Mouse (Mus musculus) C2C12 (cell line): ENCODE results near the gene Tmeff1. TPM values are rescaled to one million over a fixed set of nuclear protein-coding genes. Genes with fewer than 3 reads are reported as not detected.

ENCODE experiments used
- H3K27me3 ChIP-seq: one replicate; pipeline ENCODE4 v1.6.1; 2011; ENCODE audit not compliant: control insufficient read depth, insufficient read depth, insufficient read length
- H3K36me3 ChIP-seq: one replicate; pipeline ENCODE4 v1.6.1; 2011; ENCODE audit not compliant: control insufficient read depth, insufficient read depth
- H3K4me3 ChIP-seq: one replicate; pipeline ENCODE4 v1.5.1; 2011; ENCODE audit warnings: mild to moderate bottlenecking, control low read depth; ENCODE audit not compliant: poor library complexity, insufficient read depth, severe bottlenecking
- H3K79me2 ChIP-seq: one replicate; pipeline ENCODE4 v1.6.1; 2011; ENCODE audit not compliant: control insufficient read depth, insufficient read depth
- H3K79me3 ChIP-seq: one replicate; pipeline ENCODE4 v1.6.1; 2011; ENCODE audit warnings: low read depth, control low read depth
- H3ac ChIP-seq: one replicate; pipeline ENCODE3; 2011; ENCODE audit warnings: low read depth; ENCODE audit not compliant: control insufficient read depth, insufficient read length
- CEBPB ChIP-seq: IDR thresholded peaks from one replicate; pipeline ENCODE4 v1.6.1; 2011; ENCODE audit warnings: low read depth, mild to moderate bottlenecking, control low read depth, moderate library complexity
- CTCF ChIP-seq: IDR thresholded peaks from one replicate; pipeline ENCODE4 v1.5.1; 2011; ENCODE audit not compliant: control insufficient read depth, insufficient read depth, insufficient read length
- FOSL1 ChIP-seq: IDR thresholded peaks from one replicate; pipeline ENCODE4 v1.8.0; 2011; ENCODE audit warnings: mild to moderate bottlenecking, low read length; ENCODE audit not compliant: poor library complexity, insufficient read depth, severe bottlenecking
- MAX ChIP-seq: IDR thresholded peaks from one replicate; pipeline ENCODE4 v1.6.1; 2011; ENCODE audit warnings: mild to moderate bottlenecking, control low read depth
- MYOD1 ChIP-seq: IDR thresholded peaks from one replicate; pipeline ENCODE4 v1.6.1; 2011; ENCODE audit warnings: low read depth; ENCODE audit not compliant: control insufficient read depth, insufficient read length
- MYOG ChIP-seq: IDR thresholded peaks from one replicate; pipeline ENCODE4 v1.6.1; 2011; ENCODE audit not compliant: control insufficient read depth, insufficient read length; ENCODE audit errors: extremely low read depth
- USF1 ChIP-seq: IDR thresholded peaks from one replicate; pipeline ENCODE4 v1.6.1; 2011; ENCODE audit warnings: low read depth, mild to moderate bottlenecking, control low read depth, moderate library complexity
- polyA plus RNA-seq: library from polyadenylated mRNA; unstranded; fragments of >200 nt; fragmentation: generic; extraction: Trizol; gene quantifications from one replicate; pipeline ENCODE4 v1.2.1, GENCODE M21; 2012; ENCODE audit warnings: missing spikeins

Gene Tmeff1
- polyA plus RNA-seq, 1 experiment: 22.7 TPM

- H3K79me2 ChIP-seq: peaks cover 51% of the 10 kb centered on the region
- no peaks in the 10 kb centered on the region for H3K27me3 ChIP-seq
- no peak overlapping the region for H3ac ChIP-seq
- no peak overlapping the region for H3K4me3 ChIP-seq
- peaks cover 15% of the 10 kb centered on the region for H3K79me3 ChIP-seq
- TF ChIP-seq USF1 (no peak), FOSL1 (no peak), CEBPB (no peak), MAX (no peak), CTCF (no peak), MYOG (no peak), MYOD1 (no peak)
- H3K36me3 ChIP-seq: no peaks in the 10 kb centered on the region
Observed at GRCm38 (mm10) chr4:48592844-48593243, 7.9 kb downstream of the Tmeff1 start.

- H3K79me3 ChIP-seq: peaks cover 9% of the 10 kb centered on the region
- no peak overlapping the region for H3ac ChIP-seq
- no peak for TF ChIP-seq MYOD1
- no peak for TF ChIP-seq USF1
- no peak for TF ChIP-seq MYOG
- TF ChIP-seq MAX: no peak
- no peak for TF ChIP-seq CEBPB
- no peak for TF ChIP-seq CTCF
- TF ChIP-seq FOSL1: no peak
- no peaks in the 10 kb centered on the region for H3K27me3 ChIP-seq
- no peak overlapping the region for H3K4me3 ChIP-seq
- no peaks in the 10 kb centered on the region for H3K36me3 ChIP-seq
- peaks cover 27% of the 10 kb centered on the region for H3K79me2 ChIP-seq
Observed at GRCm38 (mm10) chr4:48596111-48596510, 11.1 kb downstream of the Tmeff1 start.

- Histone ChIP-seq H3K79me2 (no peaks in the 10 kb centered on the region), H3K4me3 (no peak overlapping the region), H3K36me3 (no peaks in the 10 kb centered on the region), H3K27me3 (no peaks in the 10 kb centered on the region), H3K79me3 (no peaks in the 10 kb centered on the region), H3ac (no peak overlapping the region)
- TF ChIP-seq MYOD1 (no peak), MAX (no peak), FOSL1 (no peak), MYOG (no peak)
Observed at GRCm38 (mm10) chr4:48605650-48606049, 20.7 kb downstream of the Tmeff1 start.

GRCm38 (mm10) chr4:48609485-48609884 lies 24.5 kb downstream of the Tmeff1 start:
- Histone ChIP-seq H3K4me3 (no peak overlapping the region), H3K79me3 (no peaks in the 10 kb centered on the region), H3K79me2 (no peaks in the 10 kb centered on the region), H3K27me3 (no peaks in the 10 kb centered on the region), H3K36me3 (no peaks in the 10 kb centered on the region), H3ac (no peak overlapping the region)
- TF ChIP-seq USF1 (no peak), CTCF (no peak), MAX (no peak), MYOG (no peak), CEBPB (no peak), FOSL1 (no peak), MYOD1 (no peak)

DNA sequence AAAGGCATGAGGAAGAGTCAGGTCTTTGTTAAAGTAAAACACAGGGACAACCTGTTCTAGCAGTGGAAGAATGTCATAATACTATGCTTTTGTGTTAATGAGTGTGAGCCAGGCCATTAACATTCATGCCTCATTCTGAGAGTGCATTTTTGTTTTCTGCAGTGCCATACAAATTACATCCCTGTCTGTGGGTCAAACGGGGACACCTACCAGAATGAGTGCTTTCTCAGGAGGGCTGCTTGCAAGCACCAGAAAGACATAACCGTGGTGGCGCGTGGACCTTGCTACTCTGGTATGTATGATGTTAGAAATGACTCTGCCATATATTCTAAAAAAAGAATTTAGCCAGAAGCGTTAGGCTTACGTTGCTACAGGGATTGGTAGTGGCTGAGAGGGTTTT lies 25.3 kb downstream of the Tmeff1 start:
- Histone ChIP-seq H3K27me3 (no peaks in the 10 kb centered on the region), H3K36me3 (no peaks in the 10 kb centered on the region)
- TF ChIP-seq MYOD1 (no peak), USF1 (no peak), CTCF (no peak), MAX (no peak), CEBPB (no peak), MYOG (no peak), FOSL1 (no peak)

GRCm38 (mm10) chr4:48615483-48615882 lies 30.5 kb downstream of the Tmeff1 start:
- no peaks in the 10 kb centered on the region for H3K27me3 ChIP-seq
- no peak overlapping the region for H3ac ChIP-seq
- no peak overlapping the region for H3K4me3 ChIP-seq
- no peak for TF ChIP-seq MAX
- no peak for TF ChIP-seq MYOD1
- TF ChIP-seq FOSL1: no peak
- TF ChIP-seq CTCF: no peak
- TF ChIP-seq USF1: no peak
- no peak for TF ChIP-seq CEBPB
- TF ChIP-seq MYOG: no peak
- H3K36me3 ChIP-seq: no peaks in the 10 kb centered on the region
- H3K79me2 ChIP-seq: no peaks in the 10 kb centered on the region
- H3K79me3 ChIP-seq: no peaks in the 10 kb centered on the region

More for the DNA sequence above, 25.3 kb downstream of the Tmeff1 start:
- Histone ChIP-seq H3K4me3 (no peak overlapping the region), H3K79me3 (no peaks in the 10 kb centered on the region), H3K79me2 (no peaks in the 10 kb centered on the region), H3ac (no peak overlapping the region)
